Mouse (Mus musculus): ENCODE measurements around the gene Draxin. TPM values are rescaled to one million over a fixed set of nuclear protein-coding genes. Genes with fewer than 3 reads are reported as not detected.

Gene Draxin
- polyA plus RNA-seq, 1 experiment from 2014 or later = 21.8 TPM

GRCm38 (mm10) chr4:148066401-148066744, 64.1 kb downstream of the Draxin start:
- no peaks in the 10 kb centered on the region for H3K4me1 ChIP-seq (ENCODE audit: control insufficient read depth, insufficient read depth, low read length)
- no peaks in the 10 kb centered on the region for H3K36me3 ChIP-seq (ENCODE audit: control insufficient read depth, insufficient read depth, low read length)
- no peak overlapping the region for H3K9ac ChIP-seq (replicated peaks; ENCODE audit: low read length)
- ATAC-seq (ENCODE audit: low FRiP score, low TSS enrichment) (no peak), DNase-seq (no peak)
- WGBS = 31% methylated on average over 9 of the region's 9 CpGs
- H3K4me3 ChIP-seq (replicated peaks; ENCODE audit: low read depth, low read length) = no peak overlapping the region
- H3K4me2 ChIP-seq (ENCODE audit: low read length) = no peak overlapping the region
- no peaks in the 10 kb centered on the region for H3K9me3 ChIP-seq (ENCODE audit: control insufficient read depth, low read length)
- H3K27me3 ChIP-seq (ENCODE audit: control insufficient read depth, insufficient read depth, low read length) = no peaks in the 10 kb centered on the region
- no peak overlapping the region for H3K27ac ChIP-seq (replicated peaks; ENCODE audit: low read depth, low read length)

GRCm38 (mm10) chr4:148065702-148066400, 64.6 kb downstream of the Draxin start:
- DNase-seq (no peak), ATAC-seq (ENCODE audit: low FRiP score, low TSS enrichment) (no peak)
- Histone ChIP-seq H3K4me1 (ENCODE audit: control insufficient read depth, insufficient read depth, low read length) (no peaks in the 10 kb centered on the region), H3K4me2 (ENCODE audit: low read length) (no peak overlapping the region), H3K36me3 (ENCODE audit: control insufficient read depth, insufficient read depth, low read length) (no peaks in the 10 kb centered on the region), H3K27me3 (ENCODE audit: control insufficient read depth, insufficient read depth, low read length) (no peaks in the 10 kb centered on the region), H3K9ac (replicated peaks; ENCODE audit: low read length) (no peak overlapping the region), H3K27ac (replicated peaks; ENCODE audit: low read depth, low read length) (no peak overlapping the region), H3K4me3 (replicated peaks; ENCODE audit: low read depth, low read length) (no peak overlapping the region), H3K9me3 (ENCODE audit: control insufficient read depth, low read length) (no peaks in the 10 kb centered on the region)
- 26% methylated on average over 6 of the region's 6 CpGs for WGBS

- no peak for ATAC-seq (ENCODE audit: low FRiP score, low TSS enrichment)
- H3K36me3 ChIP-seq (ENCODE audit: control insufficient read depth, insufficient read depth, low read length) = peaks cover 31% of the 10 kb centered on the region
- WGBS = 93% methylated on average over 9 of the region's 9 CpGs
These were observed 69.4 kb downstream of the Draxin start for GRCm38 (mm10) chr4:148061086-148061480.

GRCm38 (mm10) chr4:148060120-148061085, 70.1 kb downstream of the Draxin start:
- ATAC-seq (ENCODE audit: low FRiP score, low TSS enrichment) = peak; percentile 65; the same call in 1 of the 2 replicates
- 49% methylated on average over 13 of the region's 13 CpGs for WGBS
- H3K4me2 ChIP-seq (ENCODE audit: low read length) = no peak overlapping the region
- H3K9me3 ChIP-seq (ENCODE audit: control insufficient read depth, low read length) = no peaks in the 10 kb centered on the region
- peak; percentile 55 for DNase-seq
- H3K27me3 ChIP-seq (ENCODE audit: control insufficient read depth, insufficient read depth, low read length) = no peaks in the 10 kb centered on the region
- H3K36me3 ChIP-seq (ENCODE audit: control insufficient read depth, insufficient read depth, low read length) = peaks cover 38% of the 10 kb centered on the region
- H3K4me1 ChIP-seq (ENCODE audit: control insufficient read depth, insufficient read depth, low read length) = no peaks in the 10 kb centered on the region
- no peak overlapping the region for H3K9ac ChIP-seq (replicated peaks; ENCODE audit: low read length)
- H3K4me3 ChIP-seq (replicated peaks; ENCODE audit: low read depth, low read length) = no peak overlapping the region
- H3K27ac ChIP-seq (replicated peaks; ENCODE audit: low read depth, low read length) = no peak overlapping the region

More at GRCm38 (mm10) chr4:148061086-148061480, 69.4 kb downstream of the Draxin start:
- H3K4me3 ChIP-seq (replicated peaks; ENCODE audit: low read depth, low read length) = no peak overlapping the region
- DNase-seq = no peak
- H3K9me3 ChIP-seq (ENCODE audit: control insufficient read depth, low read length) = no peaks in the 10 kb centered on the region
- H3K4me1 ChIP-seq (ENCODE audit: control insufficient read depth, insufficient read depth, low read length) = no peaks in the 10 kb centered on the region
- H3K27ac ChIP-seq (replicated peaks; ENCODE audit: low read depth, low read length) = no peak overlapping the region
- H3K9ac ChIP-seq (replicated peaks; ENCODE audit: low read length) = no peak overlapping the region
- H3K4me2 ChIP-seq (ENCODE audit: low read length) = no peak overlapping the region
- no peaks in the 10 kb centered on the region for H3K27me3 ChIP-seq (ENCODE audit: control insufficient read depth, insufficient read depth, low read length)

GRCm38 (mm10) chr4:148058993-148059392, 71.5 kb downstream of the Draxin start:
- no peak overlapping the region for H3K9ac ChIP-seq (replicated peaks; ENCODE audit: low read length)
- no peak overlapping the region for H3K27ac ChIP-seq (replicated peaks; ENCODE audit: low read depth, low read length)
- no peak overlapping the region for H3K4me3 ChIP-seq (replicated peaks; ENCODE audit: low read depth, low read length)
- H3K4me2 ChIP-seq (ENCODE audit: low read length) = no peak overlapping the region
- no peaks in the 10 kb centered on the region for H3K27me3 ChIP-seq (ENCODE audit: control insufficient read depth, insufficient read depth, low read length)
- ATAC-seq (ENCODE audit: low FRiP score, low TSS enrichment) (no peak), DNase-seq (no peak)
- H3K4me1 ChIP-seq (ENCODE audit: control insufficient read depth, insufficient read depth, low read length) = no peaks in the 10 kb centered on the region
- H3K9me3 ChIP-seq (ENCODE audit: control insufficient read depth, low read length) = no peaks in the 10 kb centered on the region
- H3K36me3 ChIP-seq (ENCODE audit: control insufficient read depth, insufficient read depth, low read length) = peaks cover 51% of the 10 kb centered on the region
- WGBS = 94% methylated on average over 6 of the region's 6 CpGs

GRCm38 (mm10) chr4:148058218-148058819, 72.2 kb downstream of the Draxin start:
- Histone ChIP-seq H3K27me3 (ENCODE audit: control insufficient read depth, insufficient read depth, low read length) (no peaks in the 10 kb centered on the region), H3K4me2 (ENCODE audit: low read length) (no peak overlapping the region), H3K9me3 (ENCODE audit: control insufficient read depth, low read length) (no peaks in the 10 kb centered on the region), H3K4me3 (replicated peaks; ENCODE audit: low read depth, low read length) (no peak overlapping the region), H3K27ac (replicated peaks; ENCODE audit: low read depth, low read length) (no peak overlapping the region), H3K4me1 (ENCODE audit: control insufficient read depth, insufficient read depth, low read length) (no peaks in the 10 kb centered on the region), H3K36me3 (ENCODE audit: control insufficient read depth, insufficient read depth, low read length) (peaks cover 58% of the 10 kb centered on the region), H3K9ac (replicated peaks; ENCODE audit: low read length) (no peak overlapping the region)
- ATAC-seq (ENCODE audit: low FRiP score, low TSS enrichment) (no peak), DNase-seq (no peak)
- 91% methylated on average over 9 of the region's 9 CpGs for WGBS

- no peak for ATAC-seq (ENCODE audit: low FRiP score, low TSS enrichment)
- Histone ChIP-seq H3K27ac (replicated peaks; ENCODE audit: low read depth, low read length) (no peak overlapping the region), H3K27me3 (ENCODE audit: control insufficient read depth, insufficient read depth, low read length) (no peaks in the 10 kb centered on the region), H3K9me3 (ENCODE audit: control insufficient read depth, low read length) (no peaks in the 10 kb centered on the region), H3K4me3 (replicated peaks; ENCODE audit: low read depth, low read length) (no peak overlapping the region), H3K9ac (replicated peaks; ENCODE audit: low read length) (no peak overlapping the region), H3K4me2 (ENCODE audit: low read length) (no peak overlapping the region), H3K36me3 (ENCODE audit: control insufficient read depth, insufficient read depth, low read length) (peaks cover 64% of the 10 kb centered on the region), H3K4me1 (ENCODE audit: control insufficient read depth, insufficient read depth, low read length) (no peaks in the 10 kb centered on the region)
- DNase-seq = no peak
- WGBS = 68% methylated on average over 5 of the region's 5 CpGs
These were observed 72.8 kb downstream of the Draxin start for GRCm38 (mm10) chr4:148057661-148058209.

- Histone ChIP-seq H3K4me2 (ENCODE audit: low read length) (no peak overlapping the region), H3K9ac (replicated peaks; ENCODE audit: low read length) (no peak overlapping the region), H3K27me3 (ENCODE audit: control insufficient read depth, insufficient read depth, low read length) (no peaks in the 10 kb centered on the region), H3K27ac (replicated peaks; ENCODE audit: low read depth, low read length) (no peak overlapping the region), H3K9me3 (ENCODE audit: control insufficient read depth, low read length) (no peaks in the 10 kb centered on the region), H3K4me3 (replicated peaks; ENCODE audit: low read depth, low read length) (no peak overlapping the region), H3K36me3 (ENCODE audit: control insufficient read depth, insufficient read depth, low read length) (peaks cover 73% of the 10 kb centered on the region), H3K4me1 (ENCODE audit: control insufficient read depth, insufficient read depth, low read length) (no peaks in the 10 kb centered on the region)
- WGBS = 96% methylated on average over 4 of the region's 4 CpGs
- DNase-seq (no peak), ATAC-seq (ENCODE audit: low FRiP score, low TSS enrichment) (no peak)
These were observed 73.7 kb downstream of the Draxin start for GRCm38 (mm10) chr4:148056801-148057200.
